Mouse (Mus musculus) olfactory bulb, adult 2 months (tissue): ENCODE measurements around the gene Gm10401.

ENCODE experiments used
- CTCF ChIP-seq: fragments of 200-500 bp; IDR thresholded peaks from 2 replicates; pipeline ENCODE4 v1.5.1; 2012; ENCODE audit warnings: low read depth, mild to moderate bottlenecking, low read length, moderate library complexity; ENCODE audit not compliant: insufficient read depth
- POLR2A ChIP-seq: fragments of 200-500 bp; IDR thresholded peaks from 2 replicates; pipeline ENCODE4 v1.6.1; 2012; ENCODE audit warnings: mild to moderate bottlenecking, low read depth, low read length, moderate library complexity; ENCODE audit not compliant: insufficient read depth

DNA sequence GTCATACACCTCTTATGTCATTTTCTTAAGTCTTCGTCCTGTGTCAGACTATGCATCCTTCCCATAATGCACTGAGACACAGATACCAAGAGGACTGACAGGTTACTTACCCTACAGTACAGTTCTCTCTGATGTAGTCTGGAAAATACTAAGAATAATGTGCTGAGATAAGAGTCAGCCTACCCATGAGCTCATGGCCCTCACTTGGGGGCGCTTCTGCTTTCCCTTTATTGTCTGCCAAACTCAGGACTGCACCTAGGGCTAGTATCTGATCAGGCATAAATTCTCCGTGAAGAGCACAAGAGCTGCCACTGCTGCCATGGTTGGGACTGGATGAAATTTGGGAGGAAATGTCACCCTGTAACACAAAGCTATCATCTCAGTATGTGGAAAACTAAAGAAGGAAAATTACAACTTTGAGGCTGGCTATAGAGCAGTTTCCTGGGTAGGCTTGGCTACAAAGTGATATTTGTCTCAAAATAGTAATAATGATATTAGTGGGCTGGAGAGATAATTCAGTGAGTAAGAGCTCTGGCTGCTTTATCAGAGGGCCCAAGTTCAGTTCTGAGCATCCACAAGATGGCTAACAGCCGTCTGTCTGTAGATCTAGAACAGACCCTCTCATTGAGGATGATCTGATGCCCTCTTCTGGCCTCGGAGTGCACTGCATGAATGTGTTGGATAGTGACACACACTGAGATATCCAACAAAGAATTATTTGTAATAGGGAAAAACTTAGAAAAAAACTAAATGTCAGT lies 21.8 kb downstream of the Gm10401 start:
- TF ChIP-seq CTCF = no peak
- no peak for TF ChIP-seq POLR2A
